Mouse (Mus musculus): ENCODE data around the gene Orc1.

GRCm38 (mm10) chr4:108593376-108593775, 14.2 kb downstream of the Orc1 start:
- no peak for TF ChIP-seq CTCF (IDR thresholded peaks at IDR 0.05; ENCODE audit: insufficient read depth, low read length)
- TF ChIP-seq POLR2A (IDR thresholded peaks at IDR 0.05; ENCODE audit: borderline replicate concordance, extremely low read depth, low read depth, low read length) = no peak

Data from lung, adult 2 months (tissue).